Mouse (Mus musculus) embryonic fibroblast, embryonic 13.5 days (primary cell): ENCODE data around the gene Col4a3bp.

Experiments
- CTCF ChIP-seq: IDR thresholded peaks from 2 replicates; pipeline ENCODE4 v1.5.1; 2011; ENCODE audit warnings: mild to moderate bottlenecking, control low read depth, low read length, moderate library complexity, borderline replicate concordance; ENCODE audit not compliant: insufficient read depth
- POLR2A ChIP-seq: IDR thresholded peaks from 2 replicates; pipeline ENCODE4 v1.6.1; 2011; ENCODE audit warnings: low read depth, mild to moderate bottlenecking, control low read depth, low read length, moderate library complexity

GRCm38 (mm10) chr13:96644168-96644567 lies 101.8 kb downstream of the Col4a3bp start:
- TF ChIP-seq CTCF = no peak
- TF ChIP-seq POLR2A = no peak
